Mouse (Mus musculus) midbrain, embryonic 13.5 days (tissue): ENCODE results near the gene Deup1. TPM values are rescaled to one million over a fixed set of nuclear protein-coding genes. Genes with fewer than 3 reads are reported as not detected.

Experiments
- ATAC-seq: fragments of 200-750 bp; cut with Nextera tagmentation; 2 replicates; pipeline ENCODE4 v1.8.0; 2017; ENCODE audit warnings: mild to moderate bottlenecking, moderate TSS enrichment, moderate library complexity
- H3K27ac ChIP-seq: fragments of 300-500 bp; sonication (generic); 2 replicates; pipeline ENCODE4 v1.5.1; 2015; ENCODE audit warnings: inconsistent platforms, mild to moderate bottlenecking, moderate library complexity
- H3K27me3 ChIP-seq: fragments of 300-500 bp; sonication (generic); 2 replicates; pipeline ENCODE4 v1.6.1; 2015; ENCODE audit warnings: mild to moderate bottlenecking, inconsistent platforms
- H3K36me3 ChIP-seq: fragments of 300-500 bp; sonication (generic); 2 replicates; pipeline ENCODE4 v1.6.1; 2015; ENCODE audit warnings: mild to moderate bottlenecking, inconsistent platforms
- H3K4me1 ChIP-seq: fragments of 300-500 bp; sonication (generic); replicated peaks from 2 replicates; pipeline ENCODE4 v1.6.1; 2015; ENCODE audit warnings: inconsistent platforms
- H3K4me2 ChIP-seq: fragments of 300-500 bp; sonication (generic); replicated peaks from 2 replicates; pipeline ENCODE4 v1.6.1; 2015; ENCODE audit warnings: moderate library complexity, mild to moderate bottlenecking, inconsistent platforms
- H3K4me3 ChIP-seq: fragments of 300-500 bp; sonication (generic); replicated peaks from 2 replicates; pipeline ENCODE4 v1.5.1; 2015; ENCODE audit warnings: mild to moderate bottlenecking, inconsistent platforms
- H3K9ac ChIP-seq: fragments of 300-500 bp; sonication (generic); replicated peaks from 2 replicates; pipeline ENCODE4 v1.6.1; 2015; ENCODE audit warnings: mild to moderate bottlenecking, inconsistent platforms
- H3K9me3 ChIP-seq: fragments of 300-500 bp; sonication (generic); 2 replicates; pipeline ENCODE4 v1.6.1; 2016; ENCODE audit warnings: mild to moderate bottlenecking, inconsistent platforms
- WGBS: fragments of 180-500 bp; shearing (Covaris S2); methylation state at CpG from one replicate; pipeline ENCODE4 v1.1.7; 2015; 5-methylcytosine and 5-hydroxymethylcytosine counted together
- polyA plus RNA-seq: library from polyadenylated mRNA; unstranded; fragments of >200 nt; fragmentation: Nextera tagmentation; extraction: Ambion mirVana; gene quantifications from 2 replicates; pipeline ENCODE4 v1.2.1, GENCODE M21; 2015

Deup1 gene
- polyA plus RNA-seq, 1 experiment from 2014 or later: 0.96 TPM

GRCm38 (mm10) chr9:15528368-15528767, 99.4 kb downstream of the Deup1 start:
- ATAC-seq: no peak
- 88% methylated on average over 7 of the region's 7 CpGs for WGBS

DNA sequence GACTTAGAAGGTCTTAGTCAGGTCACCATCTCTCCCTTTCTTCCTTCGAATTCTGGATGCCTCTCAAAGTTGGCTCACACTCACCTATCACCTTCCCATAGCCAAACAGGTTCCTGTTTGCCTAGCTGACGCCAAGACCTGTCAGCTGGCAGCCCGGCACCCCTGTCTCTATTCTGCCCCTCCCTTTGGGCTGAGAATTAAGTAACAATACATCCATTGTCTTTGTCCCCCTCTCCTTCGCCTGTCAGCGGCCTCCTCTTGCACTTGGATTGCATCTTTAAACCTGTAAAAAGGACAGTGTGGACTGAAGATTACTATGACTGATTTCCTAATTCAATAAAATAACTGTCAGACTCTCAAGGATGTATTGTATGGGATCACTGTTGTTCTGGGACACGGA, 99.9 kb downstream of the Deup1 start:
- no peak overlapping the region for H3K4me2 ChIP-seq
- 58% methylated on average over 6 of the region's 6 CpGs for WGBS
- H3K27ac ChIP-seq: no peak overlapping the region
- H3K9ac ChIP-seq: no peak overlapping the region
- no peaks in the 10 kb centered on the region for H3K27me3 ChIP-seq
- ATAC-seq: no peak
- no peaks in the 10 kb centered on the region for H3K36me3 ChIP-seq
- no peaks in the 10 kb centered on the region for H3K9me3 ChIP-seq
- no peak overlapping the region for H3K4me3 ChIP-seq
- H3K4me1 ChIP-seq: peaks cover 25% of the 10 kb centered on the region

More at GRCm38 (mm10) chr9:15528368-15528767, 99.4 kb downstream of the Deup1 start:
- Histone ChIP-seq H3K4me1 (peaks cover 23% of the 10 kb centered on the region), H3K27ac (no peak overlapping the region), H3K4me3 (no peak overlapping the region), H3K4me2 (no peak overlapping the region), H3K36me3 (no peaks in the 10 kb centered on the region), H3K27me3 (no peaks in the 10 kb centered on the region), H3K9me3 (no peaks in the 10 kb centered on the region), H3K9ac (no peak overlapping the region)

GRCm38 (mm10) chr9:15526539-15526938, 101.2 kb downstream of the Deup1 start:
- no peaks in the 10 kb centered on the region for H3K36me3 ChIP-seq
- no peak overlapping the region for H3K27ac ChIP-seq
- no peaks in the 10 kb centered on the region for H3K9me3 ChIP-seq
- H3K27me3 ChIP-seq: no peaks in the 10 kb centered on the region
- no peak overlapping the region for H3K9ac ChIP-seq
- H3K4me3 ChIP-seq: no peak overlapping the region
- WGBS: 73% methylated on average over 7 of the region's 7 CpGs
- no peak overlapping the region for H3K4me2 ChIP-seq
- H3K4me1 ChIP-seq: peaks cover 25% of the 10 kb centered on the region
- no peak for ATAC-seq

GRCm38 (mm10) chr9:15525246-15525645, 102.5 kb downstream of the Deup1 start:
- ATAC-seq: no peak
- no peak overlapping the region for H3K27ac ChIP-seq
- H3K27me3 ChIP-seq: no peaks in the 10 kb centered on the region
- H3K9ac ChIP-seq: no peak overlapping the region
- WGBS: 83% methylated on average over 8 of the region's 8 CpGs
- H3K4me3 ChIP-seq: no peak overlapping the region
- H3K4me2 ChIP-seq: no peak overlapping the region
- H3K36me3 ChIP-seq: no peaks in the 10 kb centered on the region
- H3K9me3 ChIP-seq: no peaks in the 10 kb centered on the region
- H3K4me1 ChIP-seq: peaks cover 24% of the 10 kb centered on the region

- H3K4me2 ChIP-seq: no peak overlapping the region
- no peaks in the 10 kb centered on the region for H3K27me3 ChIP-seq
- H3K27ac ChIP-seq: no peak overlapping the region
- peaks cover 10% of the 10 kb centered on the region for H3K4me1 ChIP-seq
- 94% methylated on average over 6 of the region's 6 CpGs for WGBS
- no peaks in the 10 kb centered on the region for H3K9me3 ChIP-seq
- ATAC-seq: no peak
- no peak overlapping the region for H3K9ac ChIP-seq
- no peak overlapping the region for H3K4me3 ChIP-seq
- H3K36me3 ChIP-seq: no peaks in the 10 kb centered on the region
Measured at GRCm38 (mm10) chr9:15523646-15524045, 104.1 kb downstream of the Deup1 start.

GRCm38 (mm10) chr9:15522887-15523286, 104.8 kb downstream of the Deup1 start:
- no peak overlapping the region for H3K4me3 ChIP-seq
- ATAC-seq: no peak
- no peaks in the 10 kb centered on the region for H3K36me3 ChIP-seq
- H3K9me3 ChIP-seq: no peaks in the 10 kb centered on the region
- no peaks in the 10 kb centered on the region for H3K27me3 ChIP-seq
- H3K4me2 ChIP-seq: no peak overlapping the region
- no peak overlapping the region for H3K27ac ChIP-seq
- 86% methylated on average over 5 of the region's 5 CpGs for WGBS
- H3K4me1 ChIP-seq: peaks cover 7% of the 10 kb centered on the region; the same call in 1 of the 2 replicates
- H3K9ac ChIP-seq: no peak overlapping the region

DNA sequence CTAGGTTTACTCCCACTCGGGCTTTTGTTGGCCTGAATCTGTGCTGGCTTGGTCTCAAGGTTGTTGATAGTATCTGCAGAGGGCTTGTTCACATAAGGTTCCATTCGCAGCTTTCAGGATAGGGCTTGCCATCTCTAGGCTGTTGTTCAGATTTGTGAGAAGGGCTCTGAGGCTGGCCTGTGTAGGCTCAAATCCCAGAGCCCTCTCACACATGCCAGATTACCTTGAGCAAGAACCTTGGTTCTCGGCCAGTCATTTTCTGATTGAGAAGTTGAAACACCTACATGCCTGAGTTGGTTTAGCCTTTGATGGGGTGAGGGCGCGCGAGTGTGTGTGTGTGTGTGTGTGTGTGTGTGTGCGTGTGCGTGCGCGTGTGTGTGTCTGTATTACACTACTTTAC, 105.4 kb downstream of the Deup1 start:
- Histone ChIP-seq H3K4me3 (no peak overlapping the region), H3K9me3 (no peaks in the 10 kb centered on the region), H3K9ac (no peak overlapping the region), H3K27me3 (no peaks in the 10 kb centered on the region), H3K27ac (no peak overlapping the region), H3K36me3 (no peaks in the 10 kb centered on the region), H3K4me2 (no peak overlapping the region), H3K4me1 (peaks cover 2% of the 10 kb centered on the region; the same call in 1 of the 2 replicates)
- no peak for ATAC-seq
- 93% methylated on average over 10 of the region's 10 CpGs for WGBS

DNA sequence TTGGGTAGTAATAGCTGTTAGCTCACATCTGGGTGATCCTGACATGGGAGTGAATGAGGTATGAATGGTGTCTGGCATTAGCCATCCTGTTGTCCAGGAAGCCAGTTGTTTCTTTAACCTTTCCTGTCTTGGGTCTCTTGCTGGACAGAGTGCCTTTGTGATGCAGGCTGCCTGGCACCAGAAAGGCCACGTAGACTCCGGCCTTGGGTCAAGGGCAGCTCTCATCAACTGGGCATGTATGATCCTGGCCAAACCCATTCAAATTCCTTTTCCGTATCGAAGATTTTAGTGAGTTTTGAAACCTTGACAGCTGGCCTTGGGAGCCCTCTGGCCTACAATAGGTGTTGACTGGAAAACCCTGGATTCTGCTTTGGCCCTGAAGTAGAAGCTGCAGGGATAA, 109.8 kb downstream of the Deup1 start:
- Histone ChIP-seq H3K9me3 (no peaks in the 10 kb centered on the region), H3K27ac (no peak overlapping the region), H3K36me3 (no peaks in the 10 kb centered on the region), H3K4me3 (no peak overlapping the region), H3K27me3 (no peaks in the 10 kb centered on the region), H3K9ac (no peak overlapping the region), H3K4me2 (no peak overlapping the region), H3K4me1 (peaks cover 2% of the 10 kb centered on the region)
- WGBS: 93% methylated on average over 4 of the region's 4 CpGs
- no peak for ATAC-seq

GRCm38 (mm10) chr9:15516007-15516406, 111.7 kb downstream of the Deup1 start:
- Histone ChIP-seq H3K4me3 (no peak overlapping the region), H3K27ac (no peak overlapping the region), H3K27me3 (no peaks in the 10 kb centered on the region), H3K4me2 (no peak overlapping the region), H3K4me1 (peaks cover 9% of the 10 kb centered on the region), H3K9me3 (no peaks in the 10 kb centered on the region), H3K36me3 (no peaks in the 10 kb centered on the region), H3K9ac (no peak overlapping the region)
- ATAC-seq: no peak
- 74% methylated on average over 2 of the region's 2 CpGs for WGBS

GRCm38 (mm10) chr9:15512918-15513317, 114.8 kb downstream of the Deup1 start:
- WGBS: 53% methylated on average over 7 of the region's 7 CpGs
- Histone ChIP-seq H3K36me3 (no peaks in the 10 kb centered on the region), H3K9ac (no peak overlapping the region), H3K4me3 (no peak overlapping the region), H3K4me1 (peaks cover 22% of the 10 kb centered on the region), H3K4me2 (no peak overlapping the region), H3K27ac (0 out of 2 replicates have a peak overlapping the region, but pooled peaks have one; percentile 15), H3K27me3 (no peaks in the 10 kb centered on the region), H3K9me3 (no peaks in the 10 kb centered on the region)
- ATAC-seq: no peak

- no peak overlapping the region for H3K27ac ChIP-seq
- 54% methylated on average over 3 of the region's 3 CpGs for WGBS
Measured at GRCm38 (mm10) chr9:15510557-15511310, 117.0 kb downstream of the Deup1 start.

More at GRCm38 (mm10) chr9:15510557-15511310, 117.0 kb downstream of the Deup1 start:
- H3K9me3 ChIP-seq: no peaks in the 10 kb centered on the region
- no peaks in the 10 kb centered on the region for H3K27me3 ChIP-seq
- peaks cover 22% of the 10 kb centered on the region for H3K4me1 ChIP-seq
- ATAC-seq: peak; percentile 48
- H3K4me2 ChIP-seq: no peak overlapping the region
- H3K4me3 ChIP-seq: no peak overlapping the region
- H3K9ac ChIP-seq: no peak overlapping the region
- no peaks in the 10 kb centered on the region for H3K36me3 ChIP-seq
